Mouse (Mus musculus): ENCODE data around the gene Trak1.
A peak's percentile ranks its signal among the peaks of the same experiment; 100 is the strongest.

Trak1 gene

DNA sequence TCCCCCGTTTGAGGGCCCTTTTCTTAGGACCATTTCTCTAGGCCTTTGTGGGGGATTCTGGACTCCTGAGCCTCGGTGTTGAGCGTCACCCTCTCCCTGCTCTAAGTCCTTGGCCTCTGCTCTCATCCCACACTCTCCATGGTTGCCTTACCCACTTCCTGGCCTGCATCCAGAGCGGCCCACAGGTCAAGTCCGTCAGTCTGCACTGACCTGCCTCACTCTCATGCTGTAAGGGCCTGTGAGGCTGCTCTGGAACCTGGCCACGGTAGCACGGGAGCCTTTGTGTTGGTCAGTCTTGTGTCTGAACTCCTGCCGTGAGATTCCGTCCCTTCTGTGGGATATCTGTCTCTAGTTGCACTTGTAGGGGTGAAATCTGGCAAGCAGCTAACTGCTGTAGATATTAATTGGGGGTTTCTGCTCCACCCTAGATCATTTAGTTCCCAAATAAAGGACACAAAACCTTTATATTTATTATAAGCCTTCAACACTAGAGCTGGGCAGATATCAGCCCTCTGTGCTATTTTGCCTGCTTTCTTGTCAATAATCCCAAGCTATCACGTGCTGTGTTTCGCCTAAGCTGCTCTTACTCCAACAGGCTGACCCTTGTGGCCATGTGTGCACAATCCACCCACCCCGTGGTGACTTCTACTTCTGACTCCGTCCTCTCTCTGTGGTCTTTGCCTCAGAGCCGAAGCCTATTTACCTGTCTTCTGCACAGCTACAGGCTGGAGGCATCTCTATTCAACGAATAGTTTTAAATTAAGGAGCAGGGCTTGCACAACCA is 136.6 kb downstream of the Trak1 start:
- no peak for DNase-seq (ENCODE audit: low spot score in 2 of 2)

DNA sequence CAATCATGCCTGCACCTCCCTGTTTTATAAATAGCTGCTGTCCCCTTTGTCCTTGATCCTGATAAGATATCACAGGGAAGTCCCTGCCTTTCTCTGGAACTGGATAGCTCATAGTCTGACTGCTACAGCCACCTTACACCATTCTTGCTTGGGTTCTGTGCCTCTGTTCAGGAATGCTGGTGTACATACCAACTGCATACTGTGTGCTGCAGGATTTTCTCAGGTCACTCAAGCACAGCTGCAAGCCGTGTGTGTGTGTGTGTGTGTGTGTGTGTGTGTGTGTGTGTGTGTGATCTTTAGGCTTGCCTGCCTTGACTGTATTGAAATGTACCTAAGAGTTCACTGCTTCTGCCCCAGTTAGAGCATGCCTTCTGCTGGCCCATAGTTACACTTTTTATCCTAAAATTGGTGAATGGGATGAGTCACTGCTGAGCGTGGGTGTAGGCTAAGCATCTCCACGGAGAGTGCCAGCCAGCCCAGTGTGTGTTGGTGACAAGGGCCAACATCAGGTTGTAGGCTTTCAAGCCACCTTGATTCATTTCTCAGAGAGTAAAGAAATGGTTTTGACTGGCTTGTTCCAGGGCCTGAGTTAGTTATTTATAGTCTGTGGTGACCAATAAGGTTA is 138.1 kb downstream of the Trak1 start:
- DNase-seq (ENCODE audit: low spot score in 2 of 2) = no peak

DNA sequence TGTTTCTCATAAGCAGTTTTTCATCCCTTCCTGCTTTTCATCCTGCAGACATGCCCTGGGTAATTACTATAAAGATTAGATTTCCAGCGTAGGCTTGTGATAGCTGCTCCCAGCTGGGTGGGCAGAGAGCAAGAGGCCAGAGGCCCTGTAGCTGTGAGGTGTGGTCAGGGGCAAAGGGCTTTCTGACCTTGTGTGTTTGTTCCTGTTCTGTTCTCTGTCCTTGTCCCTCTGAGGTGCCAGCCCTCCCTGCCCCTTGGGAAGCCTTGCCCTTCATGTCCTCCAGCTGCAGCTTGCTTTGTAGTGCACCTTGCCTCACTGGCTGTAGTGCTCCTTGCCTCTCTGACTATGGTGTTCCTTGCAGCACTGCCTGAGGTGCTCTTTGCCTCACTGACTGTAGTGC is 139.2 kb downstream of the Trak1 start:
- DNase-seq (ENCODE audit: low spot score in 2 of 2) = no peak

DNA sequence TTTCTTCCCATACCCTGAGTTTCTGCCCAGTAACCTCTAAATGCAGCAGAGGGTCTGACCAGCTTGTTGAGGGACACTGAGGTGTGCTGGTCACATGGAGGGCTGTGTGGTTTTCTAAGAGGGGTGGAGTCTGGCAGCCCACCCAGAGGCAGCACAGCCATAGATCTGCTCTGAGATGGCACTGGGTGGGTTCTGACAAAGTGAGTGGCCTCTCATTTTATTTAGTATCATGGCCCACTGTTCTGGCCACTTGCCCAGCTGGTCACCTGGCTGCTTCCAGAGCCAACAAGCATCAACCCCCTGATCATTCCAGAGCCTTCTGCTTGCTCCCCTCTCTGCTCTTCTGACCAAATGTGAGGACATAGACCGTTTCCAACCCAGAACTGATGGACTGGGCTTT is 144.8 kb downstream of the Trak1 start:
- DNase-seq (ENCODE audit: low spot score in 2 of 2) = no peak

DNA sequence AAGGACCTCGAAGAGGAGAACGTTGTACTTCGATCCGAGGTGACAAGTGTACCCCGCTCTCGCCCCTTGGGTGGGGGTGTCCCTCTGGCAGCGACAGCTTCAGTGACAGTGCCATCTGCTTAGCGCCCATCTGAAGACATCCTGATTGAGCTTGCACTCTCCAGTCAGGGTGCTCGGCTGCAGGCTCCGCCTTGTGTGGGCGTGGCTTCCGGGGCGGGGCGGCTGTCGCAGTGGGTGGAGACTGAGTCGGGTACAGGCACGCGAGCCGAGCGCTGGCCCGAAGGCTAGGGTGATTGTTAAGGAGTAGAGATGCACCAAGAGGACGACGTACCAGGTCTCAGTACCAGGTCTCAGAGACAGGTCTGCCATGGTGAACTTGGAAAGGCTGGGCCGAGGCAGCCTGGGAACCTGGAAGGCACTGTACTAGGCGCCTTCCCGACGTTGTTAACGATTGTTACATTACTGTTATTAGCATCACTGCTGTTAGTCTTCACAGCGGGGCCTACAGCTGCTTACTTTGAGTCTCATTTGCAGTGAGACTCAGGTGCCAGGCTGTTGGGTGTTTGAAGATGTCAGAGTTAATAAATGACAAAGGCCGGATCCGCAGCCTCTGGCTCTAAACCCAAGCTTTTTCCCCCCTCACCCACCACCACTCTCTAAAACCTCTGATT is 146.5 kb downstream of the Trak1 start:
- DNase-seq (ENCODE audit: low spot score in 2 of 2) = no peak

DNA sequence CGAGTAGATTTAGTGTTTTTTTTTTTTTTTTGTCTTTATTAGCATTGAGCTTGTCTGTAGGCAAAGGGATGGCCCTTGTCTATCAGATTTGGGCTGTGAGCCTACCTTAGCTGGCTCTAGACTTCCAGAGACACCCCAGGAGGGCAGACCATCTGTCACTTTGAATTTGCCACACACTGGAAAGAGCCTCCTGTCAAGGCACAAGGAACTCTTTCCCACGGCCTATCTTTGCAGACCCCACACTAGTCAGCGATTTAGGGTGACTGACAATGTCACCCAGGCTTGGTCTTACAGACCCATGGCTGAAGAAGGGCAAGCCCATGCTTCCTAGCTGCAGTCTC is 147.0 kb downstream of the Trak1 start:
- no peak for DNase-seq (ENCODE audit: low spot score in 2 of 2)

DNA sequence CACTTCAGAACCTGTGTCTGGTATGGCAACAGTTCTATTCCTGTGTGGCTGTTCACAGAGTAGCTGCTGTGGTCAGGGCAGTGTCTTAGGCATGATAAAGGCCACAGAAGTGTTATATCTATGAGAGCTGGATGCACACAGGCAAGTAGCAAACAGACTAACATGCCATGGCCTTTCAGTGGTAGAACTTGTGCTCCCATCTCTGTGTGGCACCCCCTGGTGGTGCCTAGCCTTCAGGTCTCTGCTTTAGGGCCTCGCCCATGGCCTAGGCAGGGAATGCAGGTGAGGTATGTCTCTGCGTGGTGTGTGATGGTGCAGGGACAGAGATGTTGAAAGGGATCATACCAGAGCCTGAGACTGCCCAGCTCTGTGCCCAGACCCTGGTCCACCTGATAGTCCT is 148.1 kb downstream of the Trak1 start:
- no peak for DNase-seq (ENCODE audit: low spot score in 2 of 2)

DNA sequence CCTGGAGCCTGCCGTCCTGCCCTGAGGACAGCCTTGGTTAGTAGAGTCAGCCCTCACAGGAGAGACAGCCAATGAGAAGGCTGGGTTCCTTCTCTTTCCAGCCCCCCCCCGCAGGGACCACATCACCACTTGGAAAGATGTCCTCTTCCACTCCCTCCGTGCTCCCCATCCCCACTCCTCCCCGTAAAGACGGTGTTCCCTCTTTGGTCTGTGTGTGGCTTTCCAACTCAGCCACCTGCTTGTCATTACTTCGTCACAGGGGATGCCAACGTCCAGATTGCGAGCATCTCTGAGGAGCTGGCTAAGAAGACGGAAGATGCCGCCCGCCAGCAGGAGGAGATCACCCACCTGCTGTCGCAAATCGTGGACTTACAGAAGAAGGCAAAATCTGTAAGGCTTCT is 149.1 kb downstream of the Trak1 start:
- DNase-seq (ENCODE audit: low spot score in 2 of 2) = peak; percentile 67 to 82

DNA sequence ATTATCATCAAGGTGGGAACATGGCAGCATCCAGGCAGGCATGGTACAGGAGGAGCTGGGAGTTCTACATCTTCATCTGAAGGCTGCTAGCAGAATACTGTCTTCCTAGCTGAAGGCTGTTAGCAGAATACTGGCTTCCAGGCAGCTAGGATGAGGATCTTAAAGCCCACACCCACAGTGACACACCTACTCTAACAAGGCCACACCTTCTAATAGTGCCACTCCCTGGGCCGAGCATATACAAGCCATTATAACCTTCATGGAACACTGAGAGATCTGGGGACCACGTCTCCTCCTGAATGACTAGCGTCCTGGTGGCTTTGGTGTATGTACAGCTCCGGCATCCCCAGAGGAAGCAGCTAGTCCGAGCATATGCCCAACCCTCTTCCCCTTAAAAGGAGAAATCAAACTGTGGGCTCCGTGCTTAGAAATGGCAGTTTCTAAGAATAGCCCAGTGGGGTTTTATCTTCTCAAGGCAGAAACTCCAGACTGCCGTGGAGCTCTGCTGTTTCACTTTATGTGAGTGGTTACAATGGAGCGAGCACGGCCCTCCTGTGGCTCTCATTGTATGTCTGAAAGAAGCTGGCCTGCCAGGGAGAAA is 155.1 kb downstream of the Trak1 start:
- peak in 1 of 2 experiments; percentile 66 for DNase-seq (ENCODE audit: low spot score in 2 of 2)

DNA sequence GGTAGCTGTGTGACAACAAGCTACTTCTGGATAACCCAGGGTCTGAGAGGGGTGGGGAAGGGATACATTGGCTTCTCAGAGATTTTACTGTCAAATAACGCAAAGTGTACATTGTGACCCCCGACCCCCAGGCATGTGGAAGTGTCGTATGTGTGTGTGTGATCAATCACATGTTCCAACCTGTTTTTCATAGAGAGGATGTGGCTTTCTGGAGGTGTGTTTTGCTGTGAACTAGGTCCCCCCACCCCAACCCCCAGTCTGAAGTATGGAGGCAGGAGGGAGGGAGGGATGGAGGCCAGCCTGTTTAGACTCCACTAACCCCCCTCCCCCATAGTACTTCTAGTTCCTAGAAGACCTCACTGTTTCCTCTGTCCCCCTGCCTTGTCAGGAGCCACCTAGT is 157.6 kb downstream of the Trak1 start:
- DNase-seq (ENCODE audit: low spot score in 2 of 2) = no peak

DNA sequence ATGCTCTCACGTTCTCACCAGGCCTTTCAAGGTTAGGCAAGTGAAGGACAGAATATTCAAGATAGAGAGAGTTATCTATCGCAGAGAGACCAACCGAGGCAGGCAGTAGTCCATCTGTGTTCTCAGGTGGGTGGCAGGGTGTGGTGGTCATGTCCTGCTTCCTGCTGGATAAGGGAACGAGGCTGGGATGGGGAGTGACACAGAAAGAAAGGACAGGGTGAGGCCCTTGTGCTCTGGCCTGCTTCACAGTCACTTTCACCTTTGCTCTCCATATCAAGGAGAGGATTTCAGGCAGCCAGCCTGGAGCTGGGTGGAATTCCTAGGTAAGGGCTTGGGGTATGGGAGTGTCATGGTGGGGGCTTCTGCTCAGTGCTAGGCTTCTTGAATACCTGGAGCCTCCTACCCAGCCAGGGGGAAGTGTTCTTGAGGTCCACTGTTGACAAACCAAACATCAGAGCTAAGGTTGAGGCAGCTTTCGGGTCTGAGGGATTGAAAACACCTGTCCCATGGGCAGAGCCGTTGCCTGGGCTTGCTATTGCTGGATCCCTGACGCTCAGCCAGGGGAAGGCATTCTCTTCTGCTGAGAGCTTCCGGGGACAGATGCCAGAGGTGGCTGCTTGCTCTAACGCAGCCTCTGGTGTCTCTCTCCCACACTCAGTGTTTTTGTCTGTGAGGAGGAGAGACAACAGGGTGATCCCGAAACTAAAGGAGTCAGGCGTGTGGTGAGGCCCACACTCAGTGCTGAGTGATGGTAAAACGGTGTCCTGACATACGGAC is 159.6 kb downstream of the Trak1 start:
- DNase-seq (ENCODE audit: low spot score in 2 of 2) = no peak

DNA sequence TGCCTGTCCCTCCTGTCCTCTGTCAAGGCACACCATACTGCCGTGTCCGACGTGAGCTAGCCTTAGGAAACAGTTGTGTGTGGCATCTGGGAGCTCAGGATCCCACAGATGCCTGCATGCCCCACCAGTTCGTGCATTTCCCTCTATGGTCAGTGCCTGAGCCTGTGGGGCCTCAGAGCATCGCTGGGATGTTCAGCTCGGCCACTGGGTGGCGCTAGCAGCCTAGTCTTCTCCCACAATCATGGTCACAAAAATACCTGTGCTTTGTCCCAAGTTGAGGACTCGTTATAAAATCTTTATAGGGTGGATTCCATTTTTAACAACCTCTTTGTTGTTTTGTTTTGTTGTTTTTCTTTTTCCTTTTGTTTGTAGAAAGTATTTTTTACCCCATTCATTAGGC is 161.2 kb downstream of the Trak1 start:
- no peak for DNase-seq (ENCODE audit: low spot score in 2 of 2)

DNA sequence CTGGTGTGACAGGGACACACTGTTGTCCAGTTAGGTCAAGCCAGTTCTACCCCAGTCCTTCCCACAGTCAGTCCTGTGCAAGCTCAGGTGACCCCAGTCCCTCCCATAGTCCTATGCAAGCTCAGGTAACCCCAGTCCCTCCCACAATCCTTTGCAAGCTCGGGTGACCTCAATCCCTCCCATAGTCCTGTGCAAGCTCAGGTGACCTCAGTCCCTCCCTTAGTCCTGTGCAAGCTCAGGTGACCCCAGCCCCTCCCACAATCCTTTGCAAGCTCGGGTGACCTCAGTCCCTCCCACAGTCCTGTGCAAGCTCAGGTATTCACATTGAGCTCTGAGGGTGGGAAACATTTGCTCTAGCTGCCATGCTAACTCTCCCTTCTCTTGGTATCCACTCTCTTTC is 162.6 kb downstream of the Trak1 start:
- no peak for DNase-seq (ENCODE audit: low spot score in 2 of 2)

DNA sequence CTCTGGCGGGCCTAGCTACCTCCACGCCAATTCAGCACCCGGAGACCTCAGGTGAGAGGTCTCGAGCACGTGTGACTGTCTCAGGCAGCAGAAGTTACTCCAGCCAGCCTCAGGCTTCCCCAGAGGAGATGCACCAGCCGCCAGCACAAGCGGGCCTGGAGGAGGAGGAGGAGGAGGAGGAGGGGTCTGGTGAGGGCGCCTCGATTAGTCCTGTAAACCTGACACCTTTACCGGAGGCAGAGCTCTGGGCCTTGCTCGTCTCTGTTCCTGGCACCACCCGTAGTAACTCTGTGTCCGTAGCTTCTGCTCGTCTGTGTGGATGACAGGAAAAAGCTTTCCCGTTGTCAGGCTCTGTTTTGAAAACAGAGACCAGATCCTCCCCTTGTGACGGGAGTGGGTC is 163.2 kb downstream of the Trak1 start:
- DNase-seq (ENCODE audit: low spot score in 2 of 2) = no peak

DNA sequence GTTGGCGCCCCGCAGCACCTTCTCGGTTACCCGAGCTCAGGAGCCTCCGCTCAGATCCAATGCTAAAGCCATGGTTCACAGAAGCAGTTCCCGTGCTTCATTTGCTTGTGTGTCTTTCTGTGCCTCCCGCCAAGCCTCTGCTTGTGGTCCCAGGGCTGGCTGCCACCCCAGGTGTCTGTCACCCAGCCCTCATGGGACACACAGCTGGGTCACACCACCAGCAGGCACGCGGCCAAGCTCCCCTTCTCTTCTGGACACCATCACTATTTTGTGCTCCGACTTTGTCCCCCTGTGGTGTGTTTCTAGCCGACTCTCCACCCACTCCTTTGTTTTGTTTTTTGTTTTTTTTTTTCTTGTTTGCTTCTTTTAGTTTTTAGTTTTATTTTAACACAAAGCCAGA is 170.2 kb downstream of the Trak1 start:
- peak in 1 of 2 experiments; percentile 57 for DNase-seq (ENCODE audit: low spot score in 2 of 2)

DNA sequence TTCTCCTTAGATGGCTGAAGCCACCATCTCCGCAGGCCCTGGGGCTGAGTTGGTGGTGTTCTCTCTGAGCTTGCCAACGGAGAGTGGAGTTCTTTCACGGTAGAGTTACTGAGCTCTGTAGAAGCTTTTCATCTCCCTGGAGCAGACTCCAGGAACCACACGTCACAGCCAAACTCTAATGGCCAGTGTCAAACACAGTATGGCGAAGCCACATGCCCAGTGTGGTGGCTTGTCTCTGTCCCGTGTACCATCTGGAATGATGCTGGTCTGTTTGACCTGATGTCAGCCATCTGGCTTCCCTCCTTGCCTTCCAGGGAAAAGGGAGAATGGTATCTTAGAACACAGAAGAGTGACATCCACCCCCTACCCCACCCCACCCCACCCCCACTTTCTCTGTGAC is 172.4 kb downstream of the Trak1 start:
- DNase-seq (ENCODE audit: low spot score in 2 of 2) = no peak

DNA sequence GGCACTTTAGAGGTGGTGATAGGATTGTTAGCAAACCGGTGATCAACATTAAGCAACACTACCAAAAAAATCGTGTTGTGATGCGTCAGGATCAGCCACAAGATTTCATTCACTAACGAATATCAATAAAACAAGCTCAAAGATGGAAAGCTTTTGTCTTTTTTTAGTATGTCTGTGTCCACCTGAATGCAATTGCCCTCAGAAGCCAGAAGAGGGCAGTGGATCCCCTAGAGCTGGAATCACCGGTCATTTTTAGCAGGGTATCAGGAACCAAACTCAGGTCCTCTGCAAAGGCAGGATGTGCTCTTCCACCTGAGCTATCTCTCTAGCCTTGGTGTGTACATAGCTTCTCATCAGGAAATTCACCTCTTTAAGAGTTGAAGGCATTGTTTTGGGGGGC is 177.5 kb downstream of the Trak1 start:
- DNase-seq (ENCODE audit: low spot score in 2 of 2) = no peak

DNA sequence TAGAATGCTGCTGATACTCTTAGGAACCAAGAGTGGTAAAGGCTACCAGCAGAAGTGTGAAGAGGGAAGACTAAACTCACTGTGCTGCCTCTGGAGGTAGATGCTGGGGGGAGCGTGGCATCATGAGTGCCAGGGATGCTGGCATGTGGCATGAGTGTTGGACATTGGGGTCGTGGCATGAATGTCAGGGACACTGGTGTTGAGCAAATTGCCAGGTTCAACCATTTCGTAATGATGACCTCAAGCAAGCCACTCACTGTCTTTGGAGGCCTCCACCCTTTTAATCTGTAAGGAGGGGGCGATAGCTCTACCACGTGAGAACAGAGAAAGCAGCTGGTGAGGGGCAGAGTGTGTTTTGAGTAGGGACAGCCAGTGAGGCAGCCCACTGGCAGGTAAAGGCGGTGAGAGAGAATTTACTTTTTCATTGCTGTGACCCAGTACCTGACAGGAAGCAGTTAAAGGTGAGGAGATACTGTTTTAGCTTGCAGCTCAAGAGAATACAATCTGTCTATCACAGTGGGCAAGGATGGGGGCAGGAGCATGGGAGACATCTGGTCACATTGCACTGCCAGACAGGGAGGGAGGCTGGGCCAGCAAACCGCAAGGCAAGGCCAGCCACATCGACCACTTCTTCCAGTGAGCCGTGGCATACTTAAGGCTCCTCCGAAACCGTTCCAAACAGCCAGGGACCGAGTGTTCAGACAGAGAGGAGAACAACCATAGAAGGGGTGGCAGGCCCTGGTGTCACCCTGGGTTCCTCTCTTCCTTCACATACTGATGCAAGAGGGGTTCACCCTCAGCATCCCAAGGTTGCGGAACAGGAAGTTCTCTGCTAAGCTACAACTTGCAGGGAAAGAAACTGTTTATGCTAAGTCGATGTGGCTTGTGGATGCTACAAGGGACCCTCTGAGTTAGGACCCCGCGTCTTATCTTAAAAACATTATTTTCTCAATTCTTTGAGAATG is 178.5 kb downstream of the Trak1 start:
- DNase-seq (ENCODE audit: low spot score in 2 of 2) = no peak

DNA sequence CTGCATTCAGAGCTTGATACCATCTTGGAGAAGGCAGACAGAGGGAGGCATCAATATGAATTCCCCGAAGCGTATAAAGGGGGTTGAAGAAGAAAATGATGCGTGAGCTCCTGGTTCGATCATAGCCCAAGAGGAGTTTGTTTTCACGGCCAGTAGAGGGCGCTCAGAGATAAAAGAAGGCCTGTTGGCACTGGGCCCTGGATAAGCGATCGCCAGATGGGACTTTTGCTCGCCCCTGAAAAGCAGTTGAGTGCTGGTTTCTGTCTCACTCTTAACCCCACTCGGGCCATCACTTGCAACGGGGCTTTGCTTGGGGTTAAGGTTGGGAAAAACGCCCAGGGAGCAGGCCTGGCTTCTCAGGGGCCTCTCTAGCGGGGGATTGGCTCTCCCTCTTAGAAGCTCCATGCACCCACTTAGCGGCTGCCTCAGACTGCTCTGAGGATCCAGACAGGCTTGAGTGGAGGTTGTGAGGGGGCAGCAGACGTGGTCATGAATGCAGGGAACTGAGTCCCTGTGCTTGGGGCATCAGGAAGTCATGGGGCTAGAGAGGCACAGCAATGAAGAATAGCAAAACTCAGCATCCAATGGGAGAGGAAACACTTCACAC is 180.1 kb downstream of the Trak1 start:
- DNase-seq (ENCODE audit: low spot score in 2 of 2) = peak; percentile 83 to 86

DNA sequence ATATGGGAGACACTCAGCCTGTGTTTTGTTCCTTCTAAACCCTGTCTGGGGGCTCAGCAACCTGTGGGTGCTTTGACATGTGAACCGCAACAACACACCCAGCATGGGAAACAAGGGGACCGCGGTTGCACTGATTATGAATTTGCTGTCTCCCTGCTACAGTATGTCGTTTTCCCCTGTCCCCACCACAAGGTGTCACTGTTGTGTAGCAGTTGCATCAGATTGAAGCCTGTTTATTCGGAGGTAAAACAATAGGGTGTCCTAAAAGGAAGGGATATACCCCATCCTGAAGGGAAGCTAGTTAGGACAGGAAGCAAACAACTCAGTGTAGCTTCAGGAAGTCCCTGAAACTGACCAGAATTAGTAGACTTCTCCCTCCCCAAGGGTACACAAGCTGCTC is 182.2 kb downstream of the Trak1 start:
- peak; percentile 79 to 86 for DNase-seq (ENCODE audit: low spot score in 2 of 2)
